8 mouse cellular contexts compared by ENCODE assay signal in genomic region chr14:17927469-17927868, GRCm38 (mm10).
DNase-seq lines count a peak whose midpoint lies in the region; ATAC-seq lines count a peak whose summit lies in the region.

No protein-coding gene starts in this region.

- H3K27me3 ChIP-seq in hindbrain, embryonic 10.5 days (ENCODE audit: insufficient read depth, poor library complexity, severe bottlenecking), result no peaks in the 10 kb centered on the region
- no peaks in the 10 kb centered on the region for H3K27me3 ChIP-seq in hindbrain, embryonic 11.5 days (ENCODE audit: control insufficient read depth, insufficient read depth, low read length)

- no peak overlapping the region for H3K4me2 ChIP-seq in hindbrain, embryonic 11.5 days (replicated peaks; ENCODE audit: low read depth, low read length)

- no peak overlapping the region for H3K9ac ChIP-seq in hindbrain, embryonic 11.5 days (ENCODE audit: low read depth, low read length)

- H3K36me3 ChIP-seq in hindbrain, embryonic 10.5 days, result no peaks in the 10 kb centered on the region
- no peaks in the 10 kb centered on the region for H3K36me3 ChIP-seq in hindbrain, embryonic 11.5 days (ENCODE audit: control insufficient read depth, insufficient read depth, low read length)

- DNase-seq in hindbrain, embryonic 10.5 days (ENCODE audit: low spot score), result peak; percentile 14
- DNase-seq in hindbrain, embryonic 11.5 days (ENCODE audit: low spot score), result no peak
- peak; percentile 14 for DNase-seq in ZHBTc4 (ENCODE audit: low read depth, low spot score)
- DNase-seq in embryo, embryonic 10.5 days (ENCODE audit: low spot score), result peak; percentile 24
- DNase-seq in layer of hippocampus, postnatal 36 days, result peak; percentile 50 to 64
- DNase-seq in right cerebral cortex, adult 18-20 months, result peak; percentile 86
- no peak for DNase-seq in neural tube, embryonic 10.5 days (ENCODE audit: extremely low spot score, low spot score)

- no peak overlapping the region for H3K4me3 ChIP-seq in hindbrain, embryonic 10.5 days
- H3K4me3 ChIP-seq in hindbrain, embryonic 11.5 days (ENCODE audit: low read depth, low read length), result no peak overlapping the region

- no peaks in the 10 kb centered on the region for H3K9me3 ChIP-seq in hindbrain, embryonic 10.5 days
- no peaks in the 10 kb centered on the region for H3K9me3 ChIP-seq in hindbrain, embryonic 11.5 days (ENCODE audit: control insufficient read depth, low read length)

- WGBS in hindbrain, embryonic 10.5 days, result 39% methylated on average over 1 of the region's 1 CpGs
- WGBS in hindbrain, embryonic 11.5 days, result 43% methylated on average over 1 of the region's 1 CpGs

- H3K27ac ChIP-seq in hindbrain, embryonic 10.5 days, result no peak overlapping the region
- H3K27ac ChIP-seq in hindbrain, embryonic 11.5 days (ENCODE audit: low read depth, low read length), result no peak overlapping the region

- ATAC-seq in hindbrain, embryonic 11.5 days (ENCODE audit: low FRiP score), result no peak
- ATAC-seq in hematopoietic stem cell, adult 5-6 weeks (replicated peaks in 1 of 2; ENCODE audit: insufficient read depth in 1 of 2, low FRiP score in 2 of 2, low TSS enrichment in 1 of 2, low read depth in 1 of 2, poor library complexity in 2 of 2, severe bottlenecking in 2 of 2), result peak; percentile 59 to 67; a peak in 3 of 4 replicates

- peaks cover 2% of the 10 kb centered on the region; the same call in 1 of the 2 replicates for H3K4me1 ChIP-seq in hindbrain, embryonic 10.5 days (replicated peaks)
- H3K4me1 ChIP-seq in hindbrain, embryonic 11.5 days (replicated peaks; ENCODE audit: control insufficient read depth, insufficient read depth, low read length), result no peaks in the 10 kb centered on the region

Comparison
In these comparisons a context has a peak if more than half of its experiments do, and no peak if none do; other contexts are left out.
1. DNase-seq: peak in hindbrain, embryonic 10.5 days (single experiment), ZHBTc4 (single experiment), embryo, embryonic 10.5 days (single experiment), layer of hippocampus, postnatal 36 days (2 of 2) and right cerebral cortex, adult 18-20 months (single experiment); none in hindbrain, embryonic 11.5 days (single experiment) and neural tube, embryonic 10.5 days (single experiment).